Mouse (Mus musculus): ENCODE data around the gene Syce1. TPM values are rescaled to one million over a fixed set of nuclear protein-coding genes. Genes with fewer than 3 reads are reported as not detected.

Syce1 gene
- polyA plus RNA-seq, 1 experiment from 2014 or later: 0.26 TPM

DNA sequence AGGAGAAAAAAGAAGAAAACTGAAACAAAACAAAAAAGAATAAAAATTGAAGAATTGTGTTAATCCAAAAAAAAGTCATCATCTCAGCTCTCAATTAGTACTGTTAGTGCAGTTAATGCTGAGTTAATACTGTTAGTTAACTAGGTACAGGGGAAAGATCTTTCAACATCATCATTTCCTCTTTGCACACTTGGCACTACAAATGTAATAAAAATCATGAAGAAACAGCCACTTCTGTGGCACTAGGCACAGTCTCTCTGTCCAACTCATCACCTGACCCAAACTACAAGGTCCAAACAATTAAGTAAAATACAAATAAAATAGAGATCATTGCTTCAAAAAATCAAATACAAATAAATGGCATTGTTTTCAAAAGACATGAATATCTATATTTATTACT lies 27.0 kb downstream of the Syce1 start:
- Histone ChIP-seq H3K9ac (no peak overlapping the region), H3K9me3 (no peaks in the 10 kb centered on the region), H3K27me3 (no peaks in the 10 kb centered on the region), H3K4me3 (no peak overlapping the region), H3K27ac (no peak overlapping the region), H3K4me1 (replicated peaks) (no peaks in the 10 kb centered on the region), H3K36me3 (no peaks in the 10 kb centered on the region), H3K4me2 (no peak overlapping the region)
- ATAC-seq (ENCODE audit: low FRiP score): no peak

DNA sequence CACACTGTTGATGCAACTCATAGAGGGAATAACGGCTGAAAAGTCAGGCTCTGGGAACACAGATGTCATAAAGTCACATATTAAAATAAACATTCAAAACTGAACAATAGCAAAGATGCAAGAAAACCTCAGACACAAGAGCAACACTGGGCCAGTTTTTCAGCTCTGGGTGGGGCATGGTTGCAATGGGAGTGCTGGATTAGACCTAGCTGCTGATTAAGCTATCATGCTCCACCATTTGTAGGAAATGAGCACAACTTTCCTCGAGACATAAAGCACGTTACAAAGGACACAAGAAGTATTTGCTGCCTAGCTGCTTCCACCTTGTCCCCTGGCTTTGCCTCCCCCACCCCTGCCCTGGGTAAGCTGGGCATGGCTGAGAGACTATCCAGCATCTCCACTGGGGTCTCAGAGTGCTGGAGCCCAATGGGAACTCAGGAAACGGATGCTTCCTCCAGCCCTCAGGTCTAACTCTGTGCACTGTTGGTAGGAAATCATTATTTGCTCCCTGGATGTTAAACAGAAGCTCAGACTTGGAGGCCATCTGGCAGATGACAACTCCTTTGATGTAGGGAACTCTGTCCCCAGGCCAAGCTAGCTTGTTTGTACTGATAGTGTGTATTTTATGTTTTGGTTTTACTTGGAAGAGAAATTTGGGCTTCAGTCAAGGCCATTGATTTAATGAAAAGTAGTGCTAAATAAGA lies 31.3 kb downstream of the Syce1 start:
- Histone ChIP-seq H3K4me1 (replicated peaks) (no peaks in the 10 kb centered on the region), H3K4me2 (no peak overlapping the region), H3K27me3 (no peaks in the 10 kb centered on the region), H3K36me3 (no peaks in the 10 kb centered on the region), H3K9ac (no peak overlapping the region), H3K9me3 (no peaks in the 10 kb centered on the region), H3K4me3 (no peak overlapping the region), H3K27ac (no peak overlapping the region)
- no peak for ATAC-seq (ENCODE audit: low FRiP score)
- WGBS: 90% methylated on average over 4 of the region's 4 CpGs

DNA sequence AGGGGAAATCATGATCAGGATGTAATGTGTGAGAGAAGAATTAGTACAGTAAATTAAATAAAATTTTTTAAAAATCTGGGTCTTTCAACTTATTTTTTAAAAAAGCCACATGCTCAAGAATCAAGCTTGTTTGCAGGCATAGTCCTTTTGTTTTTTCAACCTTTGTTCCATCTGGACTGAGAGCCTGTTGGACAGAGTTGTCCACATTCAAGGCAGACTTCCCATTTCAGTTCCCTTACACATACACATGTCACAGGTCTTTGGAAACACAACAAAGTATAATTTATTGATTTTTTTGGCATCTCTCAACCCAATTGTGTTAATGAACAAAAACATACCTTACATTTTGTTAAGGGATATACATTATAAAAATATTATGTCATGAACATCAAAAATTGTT lies 33.1 kb downstream of the Syce1 start:
- no peaks in the 10 kb centered on the region for H3K9me3 ChIP-seq
- no peak overlapping the region for H3K4me2 ChIP-seq

GRCm38 (mm10) chr7:140748827-140749160 lies 38.9 kb downstream of the Syce1 start:
- Histone ChIP-seq H3K4me3 (no peak overlapping the region), H3K4me2 (no peak overlapping the region), H3K9me3 (no peaks in the 10 kb centered on the region), H3K27me3 (no peaks in the 10 kb centered on the region), H3K9ac (no peak overlapping the region), H3K4me1 (replicated peaks) (no peaks in the 10 kb centered on the region), H3K36me3 (no peaks in the 10 kb centered on the region), H3K27ac (no peak overlapping the region)
- WGBS: 84% methylated on average over 3 of the region's 3 CpGs
- ATAC-seq (ENCODE audit: low FRiP score): no peak

More for the DNA sequence above, 33.1 kb downstream of the Syce1 start:
- Histone ChIP-seq H3K27me3 (no peaks in the 10 kb centered on the region), H3K9ac (no peak overlapping the region), H3K4me1 (replicated peaks) (no peaks in the 10 kb centered on the region), H3K36me3 (no peaks in the 10 kb centered on the region), H3K27ac (no peak overlapping the region), H3K4me3 (no peak overlapping the region)
- ATAC-seq (ENCODE audit: low FRiP score): no peak

GRCm38 (mm10) chr7:140748116-140748826 lies 39.4 kb downstream of the Syce1 start:
- 89% methylated on average over 6 of the region's 6 CpGs for WGBS
- Histone ChIP-seq H3K9ac (no peak overlapping the region), H3K4me1 (replicated peaks) (no peaks in the 10 kb centered on the region)

DNA sequence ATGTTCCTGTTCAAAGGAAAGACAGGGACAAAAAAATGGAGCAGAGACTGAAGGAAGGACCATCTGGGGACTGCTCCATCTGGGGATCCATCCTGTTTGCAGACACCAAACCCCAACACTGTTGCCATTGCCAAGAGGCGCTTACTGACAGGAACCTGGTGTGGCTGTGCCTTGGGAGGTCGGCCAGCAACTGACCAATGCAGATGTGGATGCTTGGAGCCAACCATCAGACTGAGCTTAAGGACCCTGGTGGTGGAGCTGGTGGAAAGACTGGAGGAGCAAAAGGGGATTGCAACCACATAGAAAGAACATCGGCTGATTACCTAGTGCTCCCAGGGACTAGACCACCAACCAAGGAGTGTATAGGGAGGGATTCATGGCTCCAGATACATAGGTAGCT lies 40.2 kb downstream of the Syce1 start:
- no peak overlapping the region for H3K4me3 ChIP-seq
- no peak overlapping the region for H3K9ac ChIP-seq
- H3K36me3 ChIP-seq: no peaks in the 10 kb centered on the region
- H3K9me3 ChIP-seq: no peaks in the 10 kb centered on the region
- no peak overlapping the region for H3K4me2 ChIP-seq
- no peaks in the 10 kb centered on the region for H3K27me3 ChIP-seq
- whole genome bisulfite sequencing: 90% methylated on average over 3 of the region's 3 CpGs
- no peak overlapping the region for H3K27ac ChIP-seq
- no peaks in the 10 kb centered on the region for H3K4me1 ChIP-seq (replicated peaks)
- no peak for ATAC-seq (ENCODE audit: low FRiP score)

More at GRCm38 (mm10) chr7:140748116-140748826, 39.4 kb downstream of the Syce1 start:
- no peak overlapping the region for H3K4me2 ChIP-seq
- H3K27me3 ChIP-seq: no peaks in the 10 kb centered on the region
- no peak for ATAC-seq (ENCODE audit: low FRiP score)
- H3K9me3 ChIP-seq: no peaks in the 10 kb centered on the region
- no peaks in the 10 kb centered on the region for H3K36me3 ChIP-seq
- no peak overlapping the region for H3K27ac ChIP-seq
- H3K4me3 ChIP-seq: no peak overlapping the region

DNA sequence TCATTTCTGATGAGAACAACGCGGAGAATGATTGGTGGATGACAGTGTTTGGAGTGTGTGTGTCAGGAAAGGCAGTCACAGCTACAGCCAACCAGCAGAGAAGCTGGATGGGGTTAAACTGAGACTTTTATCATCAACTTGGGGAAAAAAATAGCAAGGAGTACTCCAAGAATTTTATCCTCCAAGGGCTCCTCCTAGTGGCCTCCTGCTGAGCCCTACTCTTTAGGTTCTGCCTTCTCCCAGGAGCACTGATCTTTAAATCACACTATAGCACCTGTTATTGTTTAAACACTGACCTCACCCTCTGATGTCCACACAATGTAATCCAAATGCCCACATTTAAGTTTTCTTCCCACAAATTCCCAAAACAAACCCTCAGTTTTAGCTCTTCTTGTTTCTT lies 54.5 kb downstream of the Syce1 start:
- Histone ChIP-seq H3K4me2 (no peak overlapping the region), H3K27me3 (no peaks in the 10 kb centered on the region), H3K27ac (no peak overlapping the region), H3K9me3 (no peaks in the 10 kb centered on the region), H3K4me3 (no peak overlapping the region), H3K9ac (no peak overlapping the region), H3K36me3 (no peaks in the 10 kb centered on the region), H3K4me1 (replicated peaks) (no peaks in the 10 kb centered on the region)
- WGBS: 82% methylated on average over 2 of the region's 2 CpGs
- no peak for ATAC-seq (ENCODE audit: low FRiP score)

Other genes starting within 250 kb of the Syce1 start
- not detected in 2 replicates for gene Olfr538, start 220.0 kb downstream of the Syce1 start, polyA plus RNA-seq (2015; fragmentation: Nextera tagmentation; extraction: Ambion mirVana)
- not detected in 2 replicates for gene Olfr46, start 186.6 kb downstream of the Syce1 start, polyA plus RNA-seq (2015; fragmentation: Nextera tagmentation; extraction: Ambion mirVana)
- gene Olfr61, start 158.9 kb downstream of the Syce1 start, polyA plus RNA-seq (2015; fragmentation: Nextera tagmentation; extraction: Ambion mirVana): not detected in 2 replicates
- not detected in 2 replicates for gene Olfr53, start 141.4 kb downstream of the Syce1 start, polyA plus RNA-seq (2015; fragmentation: Nextera tagmentation; extraction: Ambion mirVana)
- not detected in 2 replicates for gene Olfr539, start 127.9 kb downstream of the Syce1 start, polyA plus RNA-seq (2015; fragmentation: Nextera tagmentation; extraction: Ambion mirVana)
- gene Olfr45, start 105.9 kb downstream of the Syce1 start, polyA plus RNA-seq (2015; fragmentation: Nextera tagmentation; extraction: Ambion mirVana): not detected in 2 replicates
- gene Olfr541, start 90.6 kb downstream of the Syce1 start, polyA plus RNA-seq (2015; fragmentation: Nextera tagmentation; extraction: Ambion mirVana): not detected in 2 replicates
- gene Cyp2e1, start 24.1 kb downstream of the Syce1 start, polyA plus RNA-seq (2015; fragmentation: Nextera tagmentation; extraction: Ambion mirVana): not detected in 2 replicates
- 24.1 and 26.6 TPM in 2 replicates for gene Zfp941, start 34.3 kb upstream of the Syce1 start, polyA plus RNA-seq (2015; fragmentation: Nextera tagmentation; extraction: Ambion mirVana)
- not detected in 2 replicates for gene Urah, start 47.2 kb upstream of the Syce1 start, polyA plus RNA-seq (2015; fragmentation: Nextera tagmentation; extraction: Ambion mirVana)
- not detected in 2 replicates for gene Scgb1c1, start 57.7 kb upstream of the Syce1 start, polyA plus RNA-seq (2015; fragmentation: Nextera tagmentation; extraction: Ambion mirVana)
- gene Odf3, start 60.0 kb upstream of the Syce1 start, polyA plus RNA-seq (2015; fragmentation: Nextera tagmentation; extraction: Ambion mirVana): not detected in 2 replicates
- 0.84 TPM in 1 of 2 replicates, not detected in the other for gene Gm45785, start 68.5 kb upstream of the Syce1 start, polyA plus RNA-seq (2015; fragmentation: Nextera tagmentation; extraction: Ambion mirVana)
- gene Ric8a, start 69.1 kb upstream of the Syce1 start, polyA plus RNA-seq (2015; fragmentation: Nextera tagmentation; extraction: Ambion mirVana): 96.7 and 98.5 TPM in 2 replicates
- 43.3 and 44.0 TPM in 2 replicates for gene Bet1l, start 69.7 kb upstream of the Syce1 start, polyA plus RNA-seq (2015; fragmentation: Nextera tagmentation; extraction: Ambion mirVana)
- 278 and 284 TPM in 2 replicates for gene Psmd13, start 94.1 kb upstream of the Syce1 start, polyA plus RNA-seq (2015; fragmentation: Nextera tagmentation; extraction: Ambion mirVana)
- 41.6 and 45.3 TPM in 2 replicates for gene Sirt3, start 94.5 kb upstream of the Syce1 start, polyA plus RNA-seq (2015; fragmentation: Nextera tagmentation; extraction: Ambion mirVana)
- gene Cox8b, start 112.6 kb upstream of the Syce1 start, polyA plus RNA-seq (2015; fragmentation: Nextera tagmentation; extraction: Ambion mirVana): 0.69 TPM in 1 of 2 replicates, not detected in the other
- gene Nlrp6, start 133.1 kb upstream of the Syce1 start, polyA plus RNA-seq (2015; fragmentation: Nextera tagmentation; extraction: Ambion mirVana): 0.09 and 0.12 TPM in 2 replicates
- 8.8 and 10.4 TPM in 2 replicates for gene Pgghg, start 153.5 kb upstream of the Syce1 start, polyA plus RNA-seq (2015; fragmentation: Nextera tagmentation; extraction: Ambion mirVana)
- 0.36 and 1.7 TPM in 2 replicates for gene Ifitm5, start 162.4 kb upstream of the Syce1 start, polyA plus RNA-seq (2015; fragmentation: Nextera tagmentation; extraction: Ambion mirVana)
- not detected in 2 replicates for gene Gm45717, start 168.1 kb upstream of the Syce1 start, polyA plus RNA-seq (2015; fragmentation: Nextera tagmentation; extraction: Ambion mirVana)
- gene Ifitm2, start 168.1 kb upstream of the Syce1 start, polyA plus RNA-seq (2015; fragmentation: Nextera tagmentation; extraction: Ambion mirVana): 211 and 226 TPM in 2 replicates
- 13.4 and 13.6 TPM in 2 replicates for gene Ifitm1, start 179.4 kb upstream of the Syce1 start, polyA plus RNA-seq (2015; fragmentation: Nextera tagmentation; extraction: Ambion mirVana)
- 29.0 and 29.1 TPM in 2 replicates for gene Ifitm3, start 222.9 kb upstream of the Syce1 start, polyA plus RNA-seq (2015; fragmentation: Nextera tagmentation; extraction: Ambion mirVana)
- gene Ifitm6, start 230.1 kb upstream of the Syce1 start, polyA plus RNA-seq (2015; fragmentation: Nextera tagmentation; extraction: Ambion mirVana): 0.53 TPM in 2 replicates
- not detected in 2 replicates for gene Gm17387, start 241.3 kb upstream of the Syce1 start, polyA plus RNA-seq (2015; fragmentation: Nextera tagmentation; extraction: Ambion mirVana)

Measured in hindbrain, embryonic 13.5 days (tissue).